1 mouse cellular context compared by ENCODE assay signal in the genomic region with DNA sequence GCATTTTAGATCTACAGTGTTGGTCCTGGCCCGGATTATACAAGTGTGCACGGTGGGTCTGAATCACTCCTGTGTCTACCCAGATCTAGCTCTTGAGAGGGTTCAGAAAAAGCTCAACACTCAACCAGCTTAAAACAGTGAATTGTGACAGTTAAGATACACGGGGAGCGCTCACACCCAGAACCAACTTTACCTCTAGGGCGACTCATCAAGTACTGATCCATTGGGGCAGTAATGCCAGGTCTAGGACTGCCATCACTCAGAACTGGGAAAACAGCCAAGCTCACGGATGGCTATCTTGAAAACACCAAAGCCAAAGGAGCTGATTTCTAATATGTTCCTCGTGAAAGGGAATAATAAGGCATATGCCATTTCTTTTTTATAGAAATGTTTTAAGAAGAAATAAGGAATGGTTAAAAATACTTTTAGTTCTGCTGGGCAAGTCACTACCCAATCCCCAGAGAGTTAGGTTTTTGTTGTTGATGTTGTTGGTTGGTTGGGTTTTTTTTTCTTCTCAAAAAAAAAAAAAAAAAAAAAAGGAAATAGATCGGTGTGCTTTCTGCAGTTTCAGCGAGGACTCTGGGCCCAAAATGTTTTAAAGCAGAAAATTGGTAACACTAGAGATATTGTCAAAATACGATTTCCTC.
TF ChIP-seq lines count a peak whose summit lies in the region.

No protein-coding gene starts in this region.

TF ChIP-seq in MEL, 35 proteins besides CTCF, POLR2A, EP300 and RAD21 (continued from another document):
- no peak for TF ChIP-seq NRF1 (IDR thresholded peaks at IDR 0.05; ENCODE audit: insufficient read depth, low read depth, low read length, poor library complexity, severe bottlenecking)
